8 mouse cellular contexts compared by ENCODE assay signal in the genomic region with DNA sequence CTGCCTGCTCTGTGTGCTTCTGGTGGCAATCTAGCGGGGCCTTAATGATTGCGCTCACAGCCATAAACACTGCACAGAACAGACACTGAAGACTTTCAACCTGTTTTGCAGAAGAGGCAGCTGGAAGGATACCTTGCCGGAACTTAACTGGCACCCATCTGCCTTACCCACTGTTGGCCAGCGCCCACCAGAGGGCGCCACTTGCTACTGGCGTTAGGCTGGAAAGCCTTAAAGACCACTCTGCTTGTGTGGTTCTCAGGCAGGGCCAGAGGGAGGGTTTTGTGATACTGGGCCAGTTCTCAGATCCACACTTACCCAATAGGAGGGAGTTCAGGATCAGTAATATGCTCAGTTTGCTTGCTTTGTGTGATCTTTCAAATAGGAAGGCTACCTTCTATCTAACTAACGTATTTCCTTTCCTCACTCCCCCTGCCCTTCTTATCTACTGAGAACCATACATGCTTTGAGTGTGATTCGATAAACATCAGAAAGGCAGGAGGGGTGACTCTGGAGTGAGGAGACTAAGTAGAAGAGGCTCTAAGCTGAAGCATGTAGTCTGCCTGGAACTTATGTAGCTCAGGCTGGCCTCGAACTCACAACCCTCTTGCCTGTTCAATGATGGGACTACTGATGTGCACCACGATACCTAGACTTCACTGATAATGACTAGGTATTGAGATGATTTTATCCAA.
DNase-seq lines count a peak whose midpoint lies in the region; ATAC-seq and TF ChIP-seq lines count a peak whose summit lies in the region.

No protein-coding gene starts in this region.

- DNase-seq in gastrocnemius, adult 18-20 months (ENCODE audit: low spot score): peak; percentile 49
- no peak for DNase-seq in gastrocnemius, postnatal 25 days
- peak; percentile 67 for DNase-seq in MEL-GATA-1-ER (ENCODE audit: extremely low read depth, low read depth)
- peak; percentile 50 to 70 for DNase-seq in cerebellum, adult 2 months
- DNase-seq in kidney, postnatal 4 days: peak; percentile 85 to 89
- peak; percentile 83 for DNase-seq in lung, postnatal 14 days
- peak; percentile 50 to 79 for DNase-seq in spleen, adult 18-20 months

- 64% methylated on average over 10 of the region's 10 CpGs for WGBS in cerebellum, adult 2 months

- ATAC-seq in frontal cortex, adult (ENCODE audit: low TSS enrichment): peak; percentile 86

- no peaks in the 10 kb centered on the region for H3K4me1 ChIP-seq in cerebellum, adult 2 months (ENCODE audit: control insufficient read depth, insufficient read depth, low read length)

- H3K27ac ChIP-seq in cerebellum, adult 2 months (ENCODE audit: insufficient read depth, low read length): no peak overlapping the region

- peak; percentile 84 for TF ChIP-seq CTCF in cerebellum, adult 2 months (IDR thresholded peaks at IDR 0.05; ENCODE audit: borderline replicate concordance, insufficient read depth, low read depth, low read length)

- H3K4me3 ChIP-seq in cerebellum, adult 2 months (replicated peaks; ENCODE audit: insufficient read depth, low read depth, low read length): no peak overlapping the region

- no peak for TF ChIP-seq POLR2A in cerebellum, adult 2 months (IDR thresholded peaks at IDR 0.05; ENCODE audit: borderline replicate concordance, insufficient read depth, low read length)

- H3K27me3 ChIP-seq in cerebellum, adult 2 months (ENCODE audit: control insufficient read depth, insufficient read depth, low read length): no peaks in the 10 kb centered on the region
